Mouse (Mus musculus) olfactory bulb, adult 2 months (tissue): ENCODE data around the gene Adat1.

Experiments
- CTCF ChIP-seq: fragments of 200-500 bp; IDR thresholded peaks from 2 replicates; pipeline ENCODE4 v1.5.1; 2012; ENCODE audit warnings: low read depth, mild to moderate bottlenecking, low read length, moderate library complexity; ENCODE audit not compliant: insufficient read depth
- POLR2A ChIP-seq: fragments of 200-500 bp; IDR thresholded peaks from 2 replicates; pipeline ENCODE4 v1.6.1; 2012; ENCODE audit warnings: mild to moderate bottlenecking, low read depth, low read length, moderate library complexity; ENCODE audit not compliant: insufficient read depth

DNA sequence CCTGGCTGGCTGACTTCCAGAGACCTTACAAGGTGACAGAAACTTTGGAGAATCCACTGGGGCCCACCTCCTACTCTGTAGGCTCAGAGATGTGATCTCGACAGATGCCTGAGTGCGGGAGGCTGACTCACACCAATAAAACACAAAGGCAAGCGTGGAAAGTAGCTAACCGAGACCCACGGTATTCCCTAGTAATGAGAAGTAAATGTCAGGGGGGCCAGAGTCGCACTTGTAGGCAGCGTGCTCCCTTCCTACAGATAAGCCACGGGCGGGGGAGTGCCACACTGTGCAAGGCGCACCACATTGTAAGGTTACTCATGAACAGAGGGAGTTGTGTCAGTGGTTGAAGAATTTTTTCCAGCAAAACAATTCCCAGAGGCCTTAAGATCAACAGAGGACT is 7.6 kb downstream of the Adat1 start:
- TF ChIP-seq CTCF (no peak), POLR2A (no peak)
